Mouse (Mus musculus) stomach, postnatal 0 days (tissue): ENCODE results near the gene Chrm3.

Experiments used
- CTCF ChIP-seq: IDR thresholded peaks from 2 replicates; pipeline ENCODE4 v1.5.1; 2016; ENCODE audit warnings: antibody characterized with exemption, low read depth, mild to moderate bottlenecking, moderate library complexity
- EP300 ChIP-seq: optimal IDR thresholded peaks from 2 replicates; pipeline ENCODE3; 2016; ENCODE audit warnings: antibody characterized with exemption

GRCm38 (mm10) chr13:10170529-10170928 lies 190.1 kb downstream of the Chrm3 start:
- TF ChIP-seq CTCF, result no peak
- no peak for TF ChIP-seq EP300
